Mouse (Mus musculus): Measurements from ENCODE around the gene Pde2a. TPM values are rescaled to one million over a fixed set of nuclear protein-coding genes. Genes with fewer than 3 reads are reported as not detected.

Pde2a gene
- polyA plus RNA-seq, 1 experiment = 0.06 TPM

- TF ChIP-seq GATA1 (IDR thresholded peaks at IDR 0.05; ENCODE audit: low read length) = no peak
These were observed 116.8 kb downstream of the Pde2a start for GRCm38 (mm10) chr7:101538141-101538933.

- no peak for TF ChIP-seq GATA1 (IDR thresholded peaks at IDR 0.05; ENCODE audit: low read length)
These were observed 118.3 kb downstream of the Pde2a start for GRCm38 (mm10) chr7:101539774-101540173.

- TF ChIP-seq GATA1 (IDR thresholded peaks at IDR 0.05; ENCODE audit: low read length) = no peak
These were observed 119.2 kb downstream of the Pde2a start for GRCm38 (mm10) chr7:101540684-101541083.

- no peak for TF ChIP-seq GATA1 (IDR thresholded peaks at IDR 0.05; ENCODE audit: low read length)
These were observed 119.6 kb downstream of the Pde2a start for GRCm38 (mm10) chr7:101541132-101541531.

GRCm38 (mm10) chr7:101541734-101542133 is 120.2 kb downstream of the Pde2a start:
- TF ChIP-seq GATA1 (IDR thresholded peaks at IDR 0.05; ENCODE audit: low read length) = no peak

- no peak for TF ChIP-seq GATA1 (IDR thresholded peaks at IDR 0.05; ENCODE audit: low read length)
These were observed 126.2 kb downstream of the Pde2a start for GRCm38 (mm10) chr7:101547651-101548050.

- no peak for TF ChIP-seq GATA1 (IDR thresholded peaks at IDR 0.05; ENCODE audit: low read length)
These were observed 127.8 kb downstream of the Pde2a start for GRCm38 (mm10) chr7:101549266-101549665.

- TF ChIP-seq GATA1 (IDR thresholded peaks at IDR 0.05; ENCODE audit: low read length) = no peak
These were observed 129.4 kb downstream of the Pde2a start for GRCm38 (mm10) chr7:101550686-101551485.

GRCm38 (mm10) chr7:101551530-101551929 is 130.0 kb downstream of the Pde2a start:
- TF ChIP-seq GATA1 (IDR thresholded peaks at IDR 0.05; ENCODE audit: low read length) = no peak

- no peak for TF ChIP-seq GATA1 (IDR thresholded peaks at IDR 0.05; ENCODE audit: low read length)
These were observed 135.9 kb downstream of the Pde2a start for GRCm38 (mm10) chr7:101557391-101557790.

Other genes starting within 250 kb of the Pde2a start
- gene Atg16l2, start 119.4 kb upstream of the Pde2a start, polyA plus RNA-seq (2012) = 0.53 and 1.1 TPM in 2 replicates
- gene Stard10, start 104.6 kb upstream of the Pde2a start, polyA plus RNA-seq (2012) = not detected in 2 replicates
- gene Arap1, start 73.6 kb upstream of the Pde2a start, polyA plus RNA-seq (2012) = 40.2 and 43.1 TPM in 2 replicates
- 0.03 TPM in 1 of 2 replicates, not detected in the other for gene Gm45837, start 10.8 kb upstream of the Pde2a start, polyA plus RNA-seq (2012)
- not detected in 2 replicates for gene Art2b, start 163.9 kb downstream of the Pde2a start, polyA plus RNA-seq (2012)
- gene Clpb, start 241.9 kb downstream of the Pde2a start, polyA plus RNA-seq (2012) = 24.8 and 41.2 TPM in 2 replicates